Mouse (Mus musculus) ZHBTc4 (cell line): ENCODE results near the gene Fzd9.

Experiments
- DNase-seq: peaks from one replicate; pipeline ENCODE4 v3.0.0-alpha.2; 2011; ENCODE audit warnings: low read depth, low spot score

The Fzd9 gene

DNA sequence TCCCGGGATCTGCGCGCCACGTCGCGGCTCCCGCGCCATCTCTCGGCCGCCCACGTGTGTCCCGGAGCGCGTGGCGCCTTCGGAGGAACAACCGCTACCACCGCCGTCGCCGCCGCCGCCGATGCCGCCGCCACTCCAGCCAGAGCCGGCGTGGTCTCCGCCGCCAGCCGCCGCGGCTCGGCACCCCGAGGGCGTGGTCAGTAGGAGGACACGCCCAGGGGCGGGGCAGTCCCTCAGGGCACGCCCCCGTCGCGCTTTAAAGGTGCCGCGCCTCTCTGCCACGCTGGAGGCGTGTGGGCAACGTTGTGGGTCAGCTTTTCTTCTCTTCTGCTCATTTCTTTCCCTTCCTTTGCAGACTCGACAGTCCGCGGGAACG, at the start of gene Fzd9:
Gene Fzd9 (minus strand): TSS at position 152 of the 376 bp plus-strand sequence.
- DNase-seq, result peak; percentile 92

DNA sequence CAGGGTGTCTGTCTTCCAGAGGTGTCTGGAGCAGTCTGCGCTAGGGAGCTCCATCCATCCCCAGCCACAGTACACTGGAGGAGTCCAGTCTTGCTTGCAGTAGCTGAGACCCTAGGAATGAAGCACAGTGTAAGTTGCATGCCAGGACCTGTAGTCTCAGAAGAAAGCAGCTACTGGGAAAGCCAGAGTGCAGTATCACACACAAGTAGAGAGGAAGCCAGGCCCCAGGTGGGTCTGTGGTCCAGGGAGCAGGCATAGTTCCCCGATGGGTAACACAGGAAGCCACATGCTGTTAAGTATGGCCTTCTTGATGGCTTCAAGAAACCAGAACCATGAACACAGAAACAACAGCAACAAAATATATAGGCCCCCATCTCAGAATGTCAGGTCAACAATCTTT, 41.0 kb upstream of the Fzd9 start:
- no peak for DNase-seq

DNA sequence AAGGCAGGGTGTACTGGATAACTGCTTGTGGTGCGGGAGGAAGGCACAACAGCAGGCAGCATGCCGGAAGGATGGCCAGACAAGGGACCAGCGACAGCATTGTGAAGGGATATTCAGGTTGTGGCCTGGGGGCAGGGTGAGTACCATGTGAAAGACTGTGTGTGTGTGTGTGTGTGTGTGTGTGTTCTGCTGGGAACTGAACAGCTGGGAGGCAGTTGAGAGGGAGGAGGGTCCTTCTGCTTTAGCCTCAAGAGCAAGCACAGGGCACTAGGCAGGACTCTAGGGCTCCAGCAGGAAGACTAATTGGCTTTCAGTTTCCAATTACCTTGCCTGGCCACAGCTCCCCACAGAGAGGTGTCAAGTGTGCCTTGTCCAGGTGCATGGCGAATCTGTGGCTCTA, 40.2 kb upstream of the Fzd9 start:
- DNase-seq, result peak; percentile 55

DNA sequence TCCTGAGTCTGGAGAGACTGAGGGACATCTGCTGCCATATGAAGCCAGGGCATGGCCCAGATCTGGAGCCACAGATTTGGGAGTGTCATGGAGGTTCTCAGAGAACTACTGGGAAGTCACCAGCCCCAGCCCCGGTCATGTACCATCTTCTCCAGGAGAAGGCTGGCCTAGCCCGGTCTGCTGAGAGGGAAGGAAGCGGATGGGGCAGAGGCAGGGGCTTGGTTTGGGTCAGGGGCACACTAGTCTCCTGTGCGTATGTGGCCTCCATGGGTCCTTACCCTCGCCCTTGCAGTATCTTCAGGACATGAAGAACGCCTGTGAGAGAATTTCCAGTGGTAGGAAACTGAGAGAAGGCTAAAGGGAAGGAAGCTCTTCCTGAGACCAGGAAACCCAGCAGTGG, 39.7 kb upstream of the Fzd9 start:
- DNase-seq, result no peak

DNA sequence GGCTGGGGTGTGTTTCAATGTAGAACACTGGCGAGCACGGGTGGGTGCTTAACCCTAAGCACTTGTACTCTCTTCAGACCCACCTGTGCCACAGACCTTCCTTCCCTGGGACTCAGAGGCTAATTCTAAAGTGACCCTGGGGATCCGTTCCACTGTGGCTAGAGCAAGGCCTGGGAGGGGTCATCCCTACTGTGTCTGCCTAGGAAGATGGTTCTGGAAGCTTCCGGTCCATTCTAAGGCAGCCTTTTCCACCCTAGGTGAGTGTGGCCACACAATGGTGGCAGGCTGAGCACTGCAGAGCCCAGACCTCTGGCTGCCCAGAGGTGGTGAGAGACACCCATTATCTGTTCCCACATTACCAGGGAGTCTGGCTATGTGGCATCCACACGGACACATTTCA, 35.9 kb upstream of the Fzd9 start:
- DNase-seq, result no peak

DNA sequence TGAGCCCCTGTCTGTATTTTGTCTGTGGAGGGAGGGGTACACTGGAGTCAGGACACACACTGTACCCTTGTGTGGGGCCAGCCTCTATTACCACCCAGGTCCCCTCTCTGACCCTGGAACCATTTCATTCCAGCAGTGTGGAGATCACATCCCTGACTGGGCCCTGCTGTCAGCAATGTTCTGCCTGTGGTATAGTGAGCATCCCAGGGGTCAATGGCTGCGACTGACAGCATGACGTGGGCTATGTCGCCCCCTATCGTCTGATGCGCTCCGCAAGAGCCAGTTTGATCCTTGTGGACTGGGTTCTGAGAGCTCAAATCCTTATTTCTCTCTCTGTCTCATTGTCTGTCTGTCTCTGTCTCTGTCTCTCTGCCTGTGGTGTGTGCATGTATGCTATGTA, 35.2 kb upstream of the Fzd9 start:
- DNase-seq, result peak; percentile 80

DNA sequence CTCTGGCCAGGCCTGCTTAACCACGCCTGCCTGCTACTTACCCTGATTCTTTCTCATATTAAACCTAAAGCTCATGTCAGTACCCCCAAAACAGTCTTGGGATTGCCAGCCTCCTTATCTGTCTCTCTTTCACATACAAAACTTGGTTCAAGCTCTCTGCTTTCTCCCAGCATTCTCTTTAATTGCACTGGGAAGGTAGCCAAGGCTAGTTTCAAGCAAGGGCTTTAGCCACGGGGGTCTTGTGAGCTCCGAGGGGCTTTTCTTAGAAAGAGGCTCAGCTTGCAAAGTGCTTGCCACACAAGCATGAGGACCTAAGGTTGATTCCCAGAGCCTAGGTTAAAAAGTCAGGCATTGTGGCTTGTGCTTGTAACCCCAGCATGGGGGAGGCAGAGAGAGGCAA, 34.2 kb upstream of the Fzd9 start:
- DNase-seq, result no peak

DNA sequence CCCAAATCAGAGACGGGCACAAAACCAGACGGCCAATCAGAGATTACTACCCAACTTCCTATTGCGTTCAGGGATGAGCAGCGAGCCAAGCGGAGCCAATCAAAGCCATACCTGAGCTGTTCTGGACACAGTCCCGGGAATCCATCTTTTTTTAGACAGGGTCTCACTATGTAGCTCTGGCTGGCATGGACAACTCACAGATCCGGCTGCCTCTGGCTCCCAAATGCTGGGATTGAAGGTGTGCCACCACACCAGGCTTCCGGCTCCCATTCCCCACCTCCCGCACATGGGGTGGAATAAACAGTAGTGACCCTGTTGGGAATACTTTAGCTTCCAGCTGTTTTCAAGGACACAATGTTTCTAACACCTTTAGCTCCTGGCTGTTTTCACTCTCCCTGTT, 29.2 kb upstream of the Fzd9 start:
- peak; percentile 50 for DNase-seq

DNA sequence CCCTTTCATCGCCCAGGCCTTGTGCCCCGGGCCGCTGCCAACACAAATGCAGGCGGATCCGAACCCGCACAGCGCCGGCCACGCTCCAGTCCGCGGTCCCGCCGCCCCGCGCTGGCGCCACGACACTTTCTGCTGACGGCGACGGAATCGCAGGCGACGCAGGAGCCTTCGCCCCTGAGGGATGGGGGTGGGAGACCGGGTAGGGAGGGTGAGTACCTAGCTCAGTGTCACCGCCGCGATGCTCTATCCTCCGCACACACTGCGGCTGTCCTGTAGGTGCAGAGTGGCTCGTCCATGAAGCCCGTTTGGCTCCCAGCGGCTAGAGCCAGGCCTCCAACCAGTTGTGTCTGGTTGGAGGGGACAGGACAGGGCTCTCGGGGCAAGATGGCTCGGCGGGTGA, 25.6 kb upstream of the Fzd9 start:
- peak; percentile 60 for DNase-seq

DNA sequence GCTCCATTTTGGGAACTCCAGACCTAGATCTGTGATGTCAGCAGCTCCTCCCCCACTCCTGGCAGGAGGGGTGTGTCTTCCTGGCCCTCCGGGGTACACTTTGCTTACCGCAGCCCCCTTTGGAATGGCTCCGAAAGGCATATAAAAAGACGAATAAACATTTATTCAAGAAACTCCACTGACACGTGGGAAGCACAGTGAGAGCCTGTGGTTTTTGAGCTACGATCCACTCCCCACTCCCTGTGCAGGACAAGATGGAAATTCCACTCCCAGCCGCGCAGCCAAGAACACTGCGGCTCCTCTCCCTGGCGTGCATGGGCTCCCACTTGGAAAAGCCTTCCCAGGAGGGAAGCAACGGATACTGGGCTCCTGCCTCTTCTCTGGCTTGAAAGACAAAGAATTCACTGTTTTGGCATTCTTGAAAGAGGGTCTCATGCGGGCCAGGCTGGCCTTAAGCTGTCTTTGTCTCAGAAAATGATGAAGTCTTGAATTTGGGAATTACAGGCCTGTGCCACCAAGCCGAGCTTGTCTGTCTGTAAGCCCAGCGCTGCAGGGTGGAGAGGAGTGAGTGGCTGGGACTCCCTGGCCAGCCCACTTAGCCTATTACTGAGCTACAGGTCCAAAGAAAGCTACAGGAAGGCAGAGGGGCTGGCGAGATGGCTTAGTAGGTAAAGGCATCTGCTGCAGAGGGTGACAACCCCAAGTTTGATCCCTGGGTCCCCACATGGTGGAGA, 23.8 kb upstream of the Fzd9 start:
- peak; percentile 46 for DNase-seq

DNA sequence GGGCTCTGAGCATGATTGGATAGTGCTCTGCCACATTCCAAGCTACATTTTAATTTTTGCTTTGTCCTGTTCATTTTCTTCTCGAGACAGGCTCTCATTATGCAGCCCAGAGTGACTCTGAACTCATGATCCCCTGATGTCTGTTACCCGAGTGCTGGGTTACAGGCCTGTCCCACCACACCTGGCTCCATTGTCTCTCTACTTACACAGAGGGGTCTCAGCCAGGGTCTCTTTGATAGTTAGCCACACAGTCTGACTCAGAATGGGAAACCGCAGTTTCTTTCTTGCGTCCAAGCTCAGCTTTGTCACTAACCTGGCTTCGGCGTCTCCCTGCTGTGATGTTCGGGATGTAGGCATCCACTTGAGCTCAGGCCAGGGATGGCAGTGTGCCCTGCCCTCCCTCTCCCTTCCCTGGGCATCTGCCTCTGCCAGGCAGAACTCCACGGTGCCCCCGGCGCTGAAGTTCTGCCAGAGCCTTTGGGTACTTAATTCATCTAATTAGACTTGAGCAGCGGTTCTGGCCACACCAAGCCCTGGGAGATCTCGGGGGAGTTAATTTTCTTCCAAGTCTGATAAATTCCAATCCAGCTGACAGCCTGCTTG, 20.6 kb upstream of the Fzd9 start:
- no peak for DNase-seq

DNA sequence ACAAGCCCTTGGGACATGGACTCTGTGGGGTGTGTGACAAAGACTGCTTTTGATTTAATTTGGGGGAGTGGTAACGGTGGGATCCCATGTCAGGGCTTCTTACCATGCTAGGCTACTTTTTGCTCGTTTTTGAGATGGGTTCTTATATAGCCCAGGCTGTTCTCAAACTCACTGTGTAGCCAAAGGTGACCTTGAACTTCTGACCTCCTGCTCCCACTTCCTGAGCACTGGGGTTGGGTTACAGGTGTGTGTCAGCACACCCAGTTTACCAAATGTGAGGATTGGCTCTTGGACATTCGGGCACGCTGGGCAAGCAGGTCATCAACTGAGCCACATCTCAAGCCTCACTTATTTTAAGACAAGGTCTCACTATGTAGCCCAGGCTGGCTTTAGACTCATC, 19.3 kb upstream of the Fzd9 start:
- DNase-seq, result no peak

DNA sequence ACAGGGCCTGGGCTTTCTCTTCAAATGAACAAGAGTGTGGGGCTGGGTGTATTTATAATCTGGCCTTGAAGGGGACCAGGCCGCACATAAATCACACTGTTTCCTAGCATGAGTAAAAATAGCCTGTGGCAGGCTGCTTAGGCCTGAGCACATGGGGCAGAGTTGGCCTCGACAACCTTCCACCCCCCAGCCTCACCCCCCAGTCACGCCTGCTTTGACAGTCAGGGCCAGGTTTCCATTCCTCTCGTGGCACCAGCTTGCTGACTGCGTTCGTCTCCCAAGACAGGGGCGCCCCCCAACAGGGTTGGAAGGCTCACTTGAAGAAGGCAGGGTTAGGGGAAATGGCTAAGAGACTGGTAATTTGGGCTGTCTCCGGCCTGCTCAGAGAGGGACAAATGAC, 18.4 kb upstream of the Fzd9 start:
- no peak for DNase-seq

DNA sequence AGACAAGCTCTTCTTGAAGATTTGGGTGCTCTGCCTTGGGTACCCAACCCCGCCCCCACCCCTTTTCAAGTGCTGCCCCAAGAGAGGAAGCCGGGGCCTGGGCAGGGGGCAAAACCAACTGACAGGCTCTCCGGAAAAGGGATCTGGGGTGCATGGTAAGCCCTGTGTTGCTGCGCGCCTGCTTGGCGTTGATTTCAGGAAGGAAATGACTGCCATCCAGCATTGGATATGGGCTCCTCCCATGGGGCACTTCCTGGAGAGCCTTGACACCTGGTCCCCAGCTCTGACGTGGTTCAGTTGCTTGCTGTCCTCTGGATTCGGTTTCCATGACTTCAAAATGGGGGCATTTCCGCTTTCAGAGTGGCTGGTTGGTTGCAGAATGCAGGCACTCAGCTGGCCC, 13.5 kb upstream of the Fzd9 start:
- DNase-seq, result no peak

DNA sequence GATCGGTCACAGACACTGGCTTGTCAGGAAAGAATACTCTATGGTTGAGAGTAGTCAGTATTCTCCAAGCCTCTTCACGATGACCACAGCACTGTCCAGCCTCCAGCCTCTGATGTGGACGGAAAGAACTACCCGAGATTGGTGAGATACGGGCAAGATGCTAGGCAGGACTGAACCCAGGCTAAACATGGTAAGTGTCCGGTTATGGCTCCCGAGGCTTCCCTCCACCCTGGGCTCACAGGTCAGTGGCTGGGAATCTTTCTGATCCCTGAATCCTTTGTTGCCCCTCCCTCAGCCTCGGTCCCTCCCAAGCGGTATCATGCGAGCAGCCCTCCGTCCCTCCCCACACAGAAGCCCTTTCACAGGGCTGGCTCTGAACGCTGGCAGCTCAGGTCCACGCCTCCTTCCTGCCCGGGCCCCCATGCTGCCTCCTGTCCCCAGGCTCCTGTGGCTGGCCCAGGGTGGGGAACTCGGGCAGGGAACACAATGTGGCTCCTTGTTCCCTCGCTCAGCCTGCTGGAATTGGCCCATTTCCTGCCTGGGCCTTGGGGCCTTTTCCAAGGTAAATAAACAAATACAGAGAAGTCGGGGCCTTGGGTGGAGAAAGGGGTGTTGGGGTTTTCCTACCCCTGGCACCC, 13.0 kb upstream of the Fzd9 start:
- DNase-seq, result peak; percentile 39

DNA sequence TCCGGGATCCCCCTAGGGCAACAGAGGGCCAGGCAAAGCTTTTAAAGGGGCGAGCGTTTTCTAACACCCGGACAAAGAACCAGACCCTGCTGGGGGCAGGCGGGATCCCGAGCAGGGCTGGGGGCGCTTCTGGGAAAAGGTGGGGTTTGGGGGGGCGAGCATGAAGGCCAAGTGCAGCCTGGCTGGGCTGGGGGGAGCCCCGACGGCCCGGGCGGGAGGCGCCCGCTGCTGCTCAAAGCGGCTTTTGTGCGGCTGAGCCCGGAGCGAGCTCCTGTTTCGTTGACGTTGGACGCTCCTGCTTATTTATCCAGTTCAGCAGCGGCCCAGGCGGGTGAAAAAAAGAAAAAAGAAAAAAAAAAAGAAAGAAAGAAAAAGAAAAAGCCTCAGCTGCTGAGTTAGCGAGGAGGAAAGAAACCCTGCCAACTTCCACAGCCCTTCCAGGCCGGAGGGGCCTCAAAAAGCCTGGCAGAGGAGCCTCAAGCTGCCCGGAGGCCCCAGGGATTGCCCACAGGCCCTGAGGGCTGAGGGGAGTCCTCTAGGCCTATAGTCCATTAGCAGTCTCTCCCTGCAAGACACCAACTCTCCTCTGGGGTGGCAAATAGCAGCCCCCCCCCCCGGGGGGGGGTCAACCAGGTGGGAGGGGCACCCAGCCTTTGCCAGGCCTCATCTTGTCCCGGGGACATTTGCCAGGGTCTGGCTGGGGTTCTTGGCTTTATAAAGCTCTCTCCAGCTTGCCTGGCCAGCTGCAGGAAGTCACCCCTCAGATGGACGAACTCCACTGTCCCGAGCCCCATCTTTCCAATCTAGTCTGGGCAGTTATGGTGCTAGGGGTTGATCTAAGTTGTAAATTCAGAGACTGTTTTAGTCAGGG, 7.5 kb upstream of the Fzd9 start:
- no peak for DNase-seq

DNA sequence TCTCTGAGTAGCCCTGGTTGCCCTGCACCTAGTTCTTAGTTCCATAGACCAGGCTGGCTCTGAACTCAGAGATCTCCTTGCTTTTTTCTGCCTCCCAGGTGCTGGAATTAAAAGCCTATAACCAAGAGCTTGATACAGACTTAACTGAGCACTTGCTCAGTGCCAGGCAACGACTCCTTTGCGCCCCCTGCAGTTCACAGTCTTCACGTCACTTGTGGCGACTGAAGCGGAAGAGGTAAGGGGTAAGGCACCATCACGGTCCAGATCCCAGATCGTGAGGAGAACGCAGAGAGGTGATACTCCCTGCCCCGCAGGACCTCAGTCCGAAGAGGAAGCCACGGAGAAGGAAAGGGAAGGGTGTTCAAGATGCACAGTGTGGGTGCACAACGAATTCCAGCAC, 6.5 kb upstream of the Fzd9 start:
- peak; percentile 91 for DNase-seq

DNA sequence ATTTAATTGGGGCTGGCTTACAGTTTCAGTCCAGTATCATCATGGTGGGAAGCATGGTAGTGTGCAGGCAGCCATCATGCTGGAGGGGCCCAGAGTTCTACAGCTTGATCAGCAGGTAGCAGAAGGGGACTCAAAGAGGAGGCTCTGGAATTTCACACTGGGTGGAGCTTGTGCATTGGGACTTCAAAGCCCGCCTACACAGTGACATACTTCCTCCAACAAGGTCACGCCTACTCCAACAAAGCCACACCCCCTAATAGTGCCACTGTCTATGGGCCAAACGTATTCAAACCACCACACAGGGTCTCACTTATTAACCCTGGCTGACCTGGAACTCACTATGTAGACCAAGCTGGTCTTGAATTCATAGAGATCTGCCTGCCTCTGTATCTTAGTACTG, 5.1 kb upstream of the Fzd9 start:
- peak; percentile 64 for DNase-seq

DNA sequence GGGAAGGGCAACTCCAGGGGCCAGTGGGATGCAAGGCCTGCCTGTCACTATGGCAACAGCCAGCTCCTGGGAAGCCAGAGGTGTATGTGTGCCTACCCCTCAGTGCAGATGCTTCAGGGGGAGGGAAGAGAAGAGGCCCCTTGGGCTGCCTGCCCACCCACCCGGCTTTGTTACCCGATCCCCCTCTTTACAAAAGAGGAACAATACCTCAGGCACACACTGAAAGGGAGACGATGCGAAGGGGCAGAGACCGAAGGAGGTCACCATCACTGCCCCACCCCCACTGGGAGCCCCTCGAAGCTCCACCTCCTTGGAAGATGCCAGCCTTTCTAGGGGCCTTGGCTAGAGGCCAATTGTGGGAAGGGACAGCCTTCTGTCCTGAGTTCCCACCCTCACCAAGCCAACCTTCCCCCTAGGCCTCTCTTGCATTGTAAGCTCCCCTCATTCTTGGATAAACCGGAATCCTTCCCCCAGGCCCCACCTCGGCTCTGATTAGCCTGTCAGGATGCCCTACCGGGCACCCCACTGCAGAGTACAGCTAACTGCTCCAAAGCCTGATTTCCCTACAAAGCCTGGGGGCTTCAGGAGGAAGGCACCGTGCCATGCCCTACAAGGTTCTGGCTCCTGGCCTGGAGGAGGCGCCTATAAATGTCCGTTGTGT, 2.8 kb upstream of the Fzd9 start:
- no peak for DNase-seq

DNA sequence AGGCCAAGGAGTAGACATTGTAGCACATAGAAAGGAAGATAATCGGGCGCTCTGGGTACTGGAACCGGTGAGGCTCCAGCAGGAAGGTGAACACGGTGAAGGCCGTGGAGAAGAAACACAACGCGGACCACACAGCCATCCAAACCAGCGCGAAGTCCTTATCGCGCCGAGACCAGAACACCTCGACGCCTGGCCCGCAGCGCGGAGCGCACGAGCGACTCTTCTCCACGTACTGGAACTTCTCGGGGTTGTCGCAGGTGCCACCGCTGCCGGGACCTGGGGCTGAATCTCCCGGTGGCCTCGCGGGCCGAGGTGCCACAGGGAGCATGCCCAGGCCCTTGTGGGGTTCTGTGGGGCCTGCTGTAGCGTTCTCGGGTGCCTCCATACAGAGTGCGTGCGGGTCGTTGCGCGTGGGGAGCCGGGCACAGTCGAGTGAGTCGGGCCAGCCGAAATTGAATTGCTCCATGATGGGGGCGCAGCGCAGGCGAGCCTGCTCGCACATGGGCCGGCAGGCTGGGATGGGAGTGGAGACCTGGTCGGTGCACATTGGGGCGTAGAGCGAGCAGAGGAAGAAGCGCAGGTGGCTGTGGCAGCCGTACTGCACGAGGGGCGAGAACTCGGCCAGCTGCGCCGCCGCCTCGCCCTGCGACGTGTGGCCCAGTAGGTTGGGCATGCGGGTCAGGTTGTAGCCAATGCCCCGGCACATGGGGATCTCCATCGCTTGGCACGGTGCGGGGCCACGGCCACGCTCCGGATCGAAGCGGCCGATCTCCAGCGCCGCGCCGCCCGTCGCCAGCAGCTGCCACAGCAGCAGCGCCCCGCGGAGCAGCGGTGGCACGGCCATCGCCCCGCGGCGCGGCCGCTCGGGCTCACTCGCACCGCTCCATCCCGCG, 598 bp downstream of the Fzd9 start:
- DNase-seq, result peak; percentile 71
